Mouse (Mus musculus) spleen, adult 2 months (tissue): Measurements from ENCODE around the gene Top2a.

ENCODE experiments used
- CTCF ChIP-seq: fragments of 200-500 bp; IDR thresholded peaks from 2 replicates; pipeline ENCODE4 v1.5.1; 2011; ENCODE audit warnings: mild to moderate bottlenecking, inconsistent platforms; ENCODE audit not compliant: insufficient read depth, insufficient read length, insufficient replicate concordance; ENCODE audit errors: extremely low read depth
- POLR2A ChIP-seq: fragments of 200-500 bp; IDR thresholded peaks from 2 replicates; pipeline ENCODE4 v1.6.1; 2011; ENCODE audit warnings: low read depth, low read length, inconsistent platforms

DNA sequence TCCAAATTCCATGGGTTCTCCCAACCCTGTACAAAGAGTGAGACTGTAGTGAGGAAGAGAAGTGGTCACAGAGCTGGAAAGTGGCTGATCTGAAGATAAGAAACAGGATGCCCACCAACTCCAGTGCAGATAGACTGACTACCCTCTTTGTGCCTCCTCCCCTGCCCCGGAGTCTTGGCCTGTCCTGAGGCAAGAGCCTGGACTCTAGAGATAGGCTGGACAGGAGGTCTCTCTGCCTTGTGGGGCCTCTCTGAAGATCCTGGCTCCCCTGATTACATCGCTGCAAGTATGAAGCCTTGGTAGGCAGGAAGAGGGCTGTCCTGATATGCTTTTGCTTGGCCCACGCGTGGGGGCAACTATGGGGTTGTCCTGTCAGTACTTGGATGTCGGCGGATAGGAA is 12.3 kb upstream of the Top2a start:
- no peak for TF ChIP-seq POLR2A
- TF ChIP-seq CTCF, result no peak
